Mouse (Mus musculus): ENCODE results near the gene Pdpk1.

GRCm38 (mm10) chr17:24037360-24037759 lies 113.4 kb downstream of the Pdpk1 start:
- TF ChIP-seq EP300 (IDR thresholded peaks at IDR 0.05; ENCODE audit: low read depth) (no peak), CTCF (IDR thresholded peaks at IDR 0.05; ENCODE audit: low read depth) (no peak)
